Mouse (Mus musculus) liver, embryonic 16.5 days (tissue): ENCODE results near the gene Lrrc8b. TPM values are rescaled to one million over a fixed set of nuclear protein-coding genes. Genes with fewer than 3 reads are reported as not detected.

Experiments
- ATAC-seq: fragments of 200-750 bp; cut with Nextera tagmentation; 2 replicates; pipeline ENCODE4 v1.8.0; 2017; ENCODE audit warnings: low read depth, mild to moderate bottlenecking, moderate number of reproducible peaks, moderate library complexity
- H3K27ac ChIP-seq: fragments of 300-500 bp; sonication (generic); 2 replicates; pipeline ENCODE4 v1.5.1; 2014; ENCODE audit warnings: mild to moderate bottlenecking, low read length
- H3K27me3 ChIP-seq: fragments of 300-500 bp; sonication (generic); 2 replicates; pipeline ENCODE4 v1.6.1; 2014; ENCODE audit warnings: low read depth, low read length, mixed read lengths; ENCODE audit not compliant: control insufficient read depth, insufficient read depth
- H3K36me3 ChIP-seq: fragments of 300-500 bp; sonication (generic); 2 replicates; pipeline ENCODE4 v1.6.1; 2014; ENCODE audit warnings: mild to moderate bottlenecking; ENCODE audit not compliant: control insufficient read depth, insufficient read depth
- H3K4me1 ChIP-seq: fragments of 300-500 bp; sonication (generic); 2 replicates; pipeline ENCODE4 v1.6.1; 2014; ENCODE audit warnings: low read depth, low read length, mixed read lengths; ENCODE audit not compliant: control insufficient read depth
- H3K4me2 ChIP-seq: fragments of 300-500 bp; sonication (generic); 2 replicates; pipeline ENCODE4 v1.6.1; 2014; ENCODE audit warnings: low read depth, low read length, mixed read lengths
- H3K4me3 ChIP-seq: fragments of 300-500 bp; sonication (generic); 2 replicates; pipeline ENCODE4 v1.5.1; 2014; ENCODE audit warnings: low read depth, mild to moderate bottlenecking, low read length
- H3K9ac ChIP-seq: fragments of 300-500 bp; sonication (generic); 2 replicates; pipeline ENCODE4 v1.6.1; 2014; ENCODE audit warnings: low read depth, low read length
- H3K9me3 ChIP-seq: fragments of 300-500 bp; sonication (generic); replicated peaks from 2 replicates; pipeline ENCODE4 v1.6.1; 2016; ENCODE audit warnings: low read length; ENCODE audit not compliant: control insufficient read depth
- WGBS: fragments of 180-500 bp; shearing (Covaris S2); extraction: QIAGEN DNeasy Blood & Tissue Kit; methylation state at CpG from one replicate; pipeline ENCODE4 v1.1.7; 2014; ENCODE audit not compliant: insufficient replicate concordance; 5-methylcytosine and 5-hydroxymethylcytosine counted together
- polyA plus RNA-seq: library from polyadenylated mRNA; unstranded; fragments of >200 nt; fragmentation: Nextera tagmentation; extraction: Ambion mirVana; gene quantifications from 2 replicates; pipeline ENCODE4 v1.2.1, GENCODE M21; 2015

The Lrrc8b gene
- polyA plus RNA-seq, 1 experiment from 2014 or later, result 1.8 TPM

GRCm38 (mm10) chr5:105496586-105496985 lies 81.0 kb downstream of the Lrrc8b start:
- H3K4me3 ChIP-seq, result no peak overlapping the region
- no peaks in the 10 kb centered on the region; the same call in none of the 2 replicates for H3K4me1 ChIP-seq
- no peak overlapping the region for H3K27ac ChIP-seq
- no peak for ATAC-seq
- H3K27me3 ChIP-seq, result no peaks in the 10 kb centered on the region
- no peak overlapping the region for H3K4me2 ChIP-seq
- H3K9me3 ChIP-seq, result no peaks in the 10 kb centered on the region
- no peak overlapping the region for H3K9ac ChIP-seq
- 72% methylated on average over 7 of the region's 7 CpGs for WGBS
- no peaks in the 10 kb centered on the region for H3K36me3 ChIP-seq

DNA sequence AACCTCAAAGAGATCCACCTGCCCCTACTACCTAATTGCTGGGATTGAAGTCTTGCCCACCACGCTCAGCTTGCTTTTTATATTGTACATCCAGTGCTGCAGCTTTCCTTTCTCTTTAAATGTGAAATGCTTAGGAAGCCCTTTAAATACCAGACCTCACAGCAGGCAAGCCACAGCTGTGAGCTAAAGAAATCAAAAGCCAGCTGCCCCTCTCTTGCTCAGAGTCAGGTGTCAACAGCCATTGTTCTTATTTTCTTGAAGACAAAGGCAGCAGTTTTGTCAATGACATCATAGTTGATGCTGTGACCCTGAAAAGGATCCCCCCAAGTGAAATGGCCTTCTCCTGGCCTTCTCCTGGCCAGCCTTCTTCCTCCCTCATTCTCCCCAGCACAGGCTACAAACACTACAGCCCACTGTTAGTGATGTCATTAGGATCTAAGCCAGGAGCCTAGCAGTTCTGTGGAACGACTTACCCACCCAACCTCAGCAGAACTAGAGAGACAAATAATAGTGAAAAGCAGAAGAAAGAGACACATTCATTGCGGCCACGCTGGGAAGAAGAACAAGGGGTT lies 82.9 kb downstream of the Lrrc8b start:
- Histone ChIP-seq H3K9ac (no peak overlapping the region), H3K27ac (no peak overlapping the region), H3K4me1 (no peaks in the 10 kb centered on the region; the same call in none of the 2 replicates), H3K9me3 (peaks cover 4% of the 10 kb centered on the region), H3K4me3 (no peak overlapping the region), H3K27me3 (no peaks in the 10 kb centered on the region), H3K4me2 (no peak overlapping the region), H3K36me3 (no peaks in the 10 kb centered on the region)
- WGBS, result 53% methylated on average over 4 of the region's 4 CpGs
- ATAC-seq, result no peak

DNA sequence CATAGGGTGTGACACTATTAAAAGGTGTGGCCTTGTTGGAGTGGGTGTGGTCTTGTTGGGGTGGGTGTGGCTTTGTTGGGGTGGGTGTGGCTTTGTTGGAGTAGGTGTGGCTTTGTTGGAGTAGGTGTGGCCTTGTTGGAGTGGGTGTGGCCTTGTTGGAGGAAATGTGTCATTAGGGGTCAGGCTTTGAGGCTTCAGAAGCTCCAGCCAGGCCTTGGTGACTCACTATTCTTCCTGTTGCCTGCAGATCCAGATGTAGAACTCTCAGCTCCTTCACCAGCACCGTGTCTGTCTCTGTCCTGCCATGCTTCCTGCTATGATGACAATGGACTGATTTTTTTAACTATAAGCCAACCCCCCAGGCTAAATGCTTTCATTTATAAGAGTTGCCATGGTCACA lies 83.8 kb downstream of the Lrrc8b start:
- no peak overlapping the region for H3K4me3 ChIP-seq
- 43% methylated on average over 1 of the region's 1 CpGs for WGBS
- ATAC-seq, result no peak
- no peaks in the 10 kb centered on the region; the same call in none of the 2 replicates for H3K4me1 ChIP-seq
- H3K9ac ChIP-seq, result no peak overlapping the region
- no peaks in the 10 kb centered on the region for H3K27me3 ChIP-seq
- peaks cover 4% of the 10 kb centered on the region for H3K9me3 ChIP-seq
- H3K4me2 ChIP-seq, result no peak overlapping the region
- no peak overlapping the region for H3K27ac ChIP-seq
- H3K36me3 ChIP-seq, result no peaks in the 10 kb centered on the region

- ATAC-seq, result no peak
- Histone ChIP-seq H3K4me2 (no peak overlapping the region), H3K27me3 (no peaks in the 10 kb centered on the region), H3K9ac (no peak overlapping the region), H3K9me3 (peaks cover 4% of the 10 kb centered on the region), H3K27ac (no peak overlapping the region), H3K36me3 (no peaks in the 10 kb centered on the region), H3K4me1 (no peaks in the 10 kb centered on the region; the same call in none of the 2 replicates), H3K4me3 (no peak overlapping the region)
- 54% methylated on average over 12 of the region's 12 CpGs for WGBS
These were observed 84.9 kb downstream of the Lrrc8b start for GRCm38 (mm10) chr5:105500132-105501121.

DNA sequence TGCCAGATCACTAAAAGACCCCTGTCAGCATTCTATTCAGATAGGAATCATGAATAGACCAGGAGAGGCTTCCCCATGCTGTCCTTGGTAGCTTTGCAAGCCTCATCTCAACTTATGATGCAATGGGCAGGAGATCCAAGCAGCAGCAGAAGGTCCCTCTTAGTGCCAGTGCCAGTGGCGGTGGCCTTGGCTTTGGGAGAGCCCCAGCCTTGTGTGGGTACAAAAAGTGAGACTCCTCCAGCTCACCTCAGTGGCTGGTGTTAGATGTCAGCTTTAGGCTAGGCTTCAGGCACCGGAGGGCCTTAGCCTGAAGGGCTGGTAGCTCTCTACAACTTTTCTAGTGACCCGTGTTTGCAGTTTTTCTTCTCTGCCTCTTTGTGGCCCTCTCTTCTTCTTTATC lies 85.6 kb downstream of the Lrrc8b start:
- no peaks in the 10 kb centered on the region for H3K36me3 ChIP-seq

GRCm38 (mm10) chr5:105508813-105509212 lies 93.2 kb downstream of the Lrrc8b start:
- Histone ChIP-seq H3K9ac (no peak overlapping the region), H3K9me3 (no peaks in the 10 kb centered on the region), H3K27ac (no peak overlapping the region), H3K27me3 (no peaks in the 10 kb centered on the region), H3K4me2 (no peak overlapping the region), H3K4me1 (no peaks in the 10 kb centered on the region), H3K36me3 (no peaks in the 10 kb centered on the region), H3K4me3 (no peak overlapping the region)
- WGBS, result 69% methylated on average over 6 of the region's 6 CpGs
- ATAC-seq, result no peak

More for the DNA sequence above, 85.6 kb downstream of the Lrrc8b start:
- Histone ChIP-seq H3K4me2 (no peak overlapping the region), H3K4me3 (no peak overlapping the region), H3K9ac (no peak overlapping the region), H3K4me1 (no peaks in the 10 kb centered on the region), H3K27ac (no peak overlapping the region), H3K27me3 (no peaks in the 10 kb centered on the region), H3K9me3 (peaks cover 4% of the 10 kb centered on the region)
- 65% methylated on average over 3 of the region's 3 CpGs for WGBS
- ATAC-seq, result no peak

DNA sequence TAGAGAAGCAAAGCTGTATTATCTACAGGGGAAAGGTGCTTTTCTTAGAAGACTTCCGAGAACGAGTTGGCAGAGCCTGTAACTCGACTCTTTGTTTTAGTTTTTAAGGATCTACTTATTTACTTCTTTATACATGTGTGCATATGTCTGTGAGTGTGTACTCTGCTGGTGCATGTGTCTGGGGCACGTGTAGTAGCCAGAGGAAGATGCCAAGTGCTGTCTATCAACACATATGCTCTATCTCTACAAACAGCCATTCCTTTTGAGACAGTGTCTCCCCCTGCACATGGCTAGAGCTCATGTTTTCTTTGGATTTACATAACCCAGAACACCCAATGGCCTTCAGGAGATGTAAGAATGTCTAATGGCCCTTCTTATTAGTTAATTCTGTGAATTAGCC lies 96.7 kb downstream of the Lrrc8b start:
- Histone ChIP-seq H3K4me1 (no peaks in the 10 kb centered on the region), H3K9ac (no peak overlapping the region), H3K36me3 (no peaks in the 10 kb centered on the region), H3K4me2 (no peak overlapping the region), H3K4me3 (no peak overlapping the region), H3K27me3 (no peaks in the 10 kb centered on the region), H3K9me3 (no peaks in the 10 kb centered on the region), H3K27ac (no peak overlapping the region)
- ATAC-seq, result no peak
- 44% methylated on average over 4 of the region's 4 CpGs for WGBS

DNA sequence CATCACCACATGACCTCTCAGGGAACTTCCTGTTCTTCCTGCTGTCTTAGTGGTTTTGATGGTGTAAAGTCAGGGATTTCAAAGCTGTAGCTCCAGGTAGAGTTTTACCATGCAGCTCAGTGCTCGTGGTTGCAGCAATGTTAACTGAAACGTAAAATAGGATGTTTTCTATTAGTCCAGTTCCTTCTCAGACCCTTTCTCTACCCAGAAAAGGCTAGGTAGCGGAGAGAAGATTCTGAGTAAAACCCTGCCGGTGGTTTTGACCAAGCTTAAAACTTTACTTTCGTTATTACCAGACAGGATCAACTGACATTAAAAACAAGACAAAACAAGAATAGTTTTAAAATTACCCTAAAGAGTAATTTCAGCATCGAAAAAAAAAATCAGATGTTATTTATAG lies 100.0 kb downstream of the Lrrc8b start:
- no peak for ATAC-seq
- H3K4me1 ChIP-seq, result peaks cover 10% of the 10 kb centered on the region
- no peaks in the 10 kb centered on the region for H3K9me3 ChIP-seq
- H3K27me3 ChIP-seq, result no peaks in the 10 kb centered on the region
- H3K4me3 ChIP-seq, result no peak overlapping the region
- H3K36me3 ChIP-seq, result no peaks in the 10 kb centered on the region
- H3K9ac ChIP-seq, result no peak overlapping the region
- no peak overlapping the region for H3K27ac ChIP-seq
- 48% methylated on average over 6 of the region's 6 CpGs for WGBS
- no peak overlapping the region for H3K4me2 ChIP-seq

GRCm38 (mm10) chr5:105516290-105516689 lies 100.7 kb downstream of the Lrrc8b start:
- no peak overlapping the region for H3K4me3 ChIP-seq
- H3K9me3 ChIP-seq, result no peaks in the 10 kb centered on the region
- no peak overlapping the region for H3K9ac ChIP-seq
- no peak overlapping the region for H3K27ac ChIP-seq
- H3K4me1 ChIP-seq, result peaks cover 17% of the 10 kb centered on the region
- no peak for ATAC-seq
- no peak overlapping the region for H3K4me2 ChIP-seq
- no peaks in the 10 kb centered on the region for H3K27me3 ChIP-seq
- no peaks in the 10 kb centered on the region for H3K36me3 ChIP-seq
- WGBS, result 62% methylated on average over 3 of the region's 3 CpGs
